Mouse (Mus musculus) stomach, embryonic 16.5 days (tissue): Measurements from ENCODE around the gene Lrcol1. TPM values are rescaled to one million over a fixed set of nuclear protein-coding genes. Genes with fewer than 3 reads are reported as not detected.

ENCODE experiments used
- ATAC-seq: fragments of 200-750 bp; cut with Nextera tagmentation; 2 replicates; pipeline ENCODE4 v1.8.0; 2017; ENCODE audit warnings: moderate number of reproducible peaks, moderate TSS enrichment; ENCODE audit not compliant: insufficient read depth, low FRiP score
- H3K27ac ChIP-seq: fragments of 300-500 bp; sonication (generic); 2 replicates; pipeline ENCODE4 v1.5.1; 2014; ENCODE audit warnings: low read length
- H3K27me3 ChIP-seq: fragments of 300-500 bp; sonication (generic); 2 replicates; pipeline ENCODE4 v1.6.1; 2014; ENCODE audit warnings: low read length, control low read depth, mixed read lengths; ENCODE audit not compliant: control insufficient read depth, insufficient read depth
- H3K36me3 ChIP-seq: fragments of 300-500 bp; sonication (generic); 2 replicates; pipeline ENCODE4 v1.6.1; 2014; ENCODE audit warnings: low read length; ENCODE audit not compliant: control insufficient read depth, insufficient read depth
- H3K4me1 ChIP-seq: fragments of 300-500 bp; sonication (generic); 2 replicates; pipeline ENCODE4 v1.6.1; 2014; ENCODE audit warnings: low read length, control low read depth, mixed read lengths; ENCODE audit not compliant: control insufficient read depth, insufficient read depth
- H3K4me2 ChIP-seq: fragments of 300-500 bp; sonication (generic); 2 replicates; pipeline ENCODE4 v1.6.1; 2014; ENCODE audit warnings: low read depth, low read length, mixed read lengths
- H3K4me3 ChIP-seq: fragments of 300-500 bp; sonication (generic); replicated peaks from 2 replicates; pipeline ENCODE4 v1.5.1; 2014; ENCODE audit warnings: mild to moderate bottlenecking, low read length
- H3K9ac ChIP-seq: fragments of 300-500 bp; sonication (generic); 2 replicates; pipeline ENCODE4 v1.6.1; 2014; ENCODE audit warnings: low read length
- H3K9me3 ChIP-seq: fragments of 300-500 bp; sonication (generic); replicated peaks from 2 replicates; pipeline ENCODE4 v1.6.1; 2016; ENCODE audit warnings: low read length, control low read depth; ENCODE audit not compliant: control insufficient read depth
- WGBS: fragments of 180-500 bp; shearing (Covaris S2); extraction: QIAGEN DNeasy Blood & Tissue Kit; methylation state at CpG from one replicate; pipeline ENCODE4 v1.1.7; 2014; 5-methylcytosine and 5-hydroxymethylcytosine counted together
- polyA plus RNA-seq: library from polyadenylated mRNA; unstranded; fragments of >200 nt; fragmentation: Nextera tagmentation; extraction: Ambion mirVana; gene quantifications from 2 replicates; pipeline ENCODE4 v1.2.1, GENCODE M21; 2015

Lrcol1 gene
- polyA plus RNA-seq, 1 experiment from 2014 or later, result not detected

- no peak for ATAC-seq
- Histone ChIP-seq H3K4me1 (peaks cover 4% of the 10 kb centered on the region; the same call in 1 of the 2 replicates), H3K4me3 (no peak overlapping the region), H3K4me2 (no peak overlapping the region), H3K27ac (no peak overlapping the region), H3K36me3 (no peaks in the 10 kb centered on the region), H3K9ac (no peak overlapping the region), H3K9me3 (no peaks in the 10 kb centered on the region), H3K27me3 (peaks cover 6% of the 10 kb centered on the region)
- WGBS, result 80% methylated on average over 8 of the region's 8 CpGs
Measured at GRCm38 (mm10) chr5:110347006-110347405, 2.5 kb downstream of the Lrcol1 start.

DNA sequence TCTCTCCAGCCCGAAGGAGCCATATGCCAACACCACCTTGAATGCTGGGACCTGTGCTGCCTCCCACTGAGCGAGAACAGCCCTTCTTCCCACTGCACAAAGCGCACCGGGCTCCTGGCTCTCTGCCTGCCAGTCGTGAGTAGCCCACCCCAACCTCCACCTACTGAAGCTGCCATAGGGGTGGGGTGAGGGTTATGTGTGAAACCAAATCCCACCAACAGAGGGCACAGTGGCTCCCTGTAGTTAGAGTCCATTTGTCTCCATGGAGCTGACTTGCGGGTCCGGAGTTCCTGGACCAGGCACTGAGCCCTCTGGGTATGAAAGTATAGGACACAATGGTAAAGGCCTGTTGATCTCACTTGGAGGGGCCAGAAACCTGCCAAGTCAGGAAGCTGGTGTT is 10.2 kb downstream of the Lrcol1 start:
- no peak overlapping the region for H3K4me2 ChIP-seq
- no peak for ATAC-seq

DNA sequence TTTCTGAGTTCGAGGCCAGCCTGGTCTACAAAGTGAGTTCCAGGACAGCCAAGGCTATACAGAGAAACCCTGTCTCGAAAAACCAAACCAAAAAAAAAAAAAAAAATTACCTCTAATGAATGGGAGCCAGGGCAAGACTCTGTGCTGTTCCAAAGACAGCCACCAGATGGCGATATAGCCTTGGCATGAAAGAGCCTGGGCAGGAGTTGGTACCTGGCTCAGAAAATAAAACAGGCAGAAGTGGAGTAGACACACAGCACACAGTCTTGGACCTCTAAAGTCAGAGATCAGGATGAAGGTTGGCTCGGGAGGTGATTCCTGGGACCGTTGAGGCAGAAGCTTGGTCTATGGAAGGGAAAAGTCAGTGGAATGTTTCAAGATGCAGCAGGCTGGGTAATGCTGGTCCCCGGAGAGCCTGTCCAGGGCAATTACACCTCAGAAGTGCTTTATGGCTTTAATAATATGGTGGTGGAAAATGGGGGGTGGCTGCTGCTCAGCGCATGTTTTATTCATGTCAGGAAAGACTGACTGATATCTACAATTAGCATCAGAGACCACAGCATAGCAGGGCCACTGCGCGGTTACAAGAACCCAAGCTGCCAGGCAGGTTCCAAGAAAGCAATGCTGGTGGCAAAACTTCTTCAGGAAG is 13.1 kb downstream of the Lrcol1 start:
- H3K4me1 ChIP-seq, result no peaks in the 10 kb centered on the region
- no peaks in the 10 kb centered on the region for H3K27me3 ChIP-seq
- no peaks in the 10 kb centered on the region for H3K36me3 ChIP-seq
- H3K9me3 ChIP-seq, result no peaks in the 10 kb centered on the region
- 46% methylated on average over 8 of the region's 9 CpGs for WGBS
- ATAC-seq, result no peak
- no peak overlapping the region for H3K9ac ChIP-seq
- H3K27ac ChIP-seq, result no peak overlapping the region
- no peak overlapping the region for H3K4me3 ChIP-seq
- no peak overlapping the region for H3K4me2 ChIP-seq

More for the DNA sequence above, 10.2 kb downstream of the Lrcol1 start:
- Histone ChIP-seq H3K27me3 (no peaks in the 10 kb centered on the region), H3K36me3 (no peaks in the 10 kb centered on the region), H3K4me1 (no peaks in the 10 kb centered on the region), H3K9ac (no peak overlapping the region), H3K4me3 (no peak overlapping the region), H3K27ac (no peak overlapping the region), H3K9me3 (no peaks in the 10 kb centered on the region)
- WGBS, result 11% methylated on average over 7 of the region's 7 CpGs

DNA sequence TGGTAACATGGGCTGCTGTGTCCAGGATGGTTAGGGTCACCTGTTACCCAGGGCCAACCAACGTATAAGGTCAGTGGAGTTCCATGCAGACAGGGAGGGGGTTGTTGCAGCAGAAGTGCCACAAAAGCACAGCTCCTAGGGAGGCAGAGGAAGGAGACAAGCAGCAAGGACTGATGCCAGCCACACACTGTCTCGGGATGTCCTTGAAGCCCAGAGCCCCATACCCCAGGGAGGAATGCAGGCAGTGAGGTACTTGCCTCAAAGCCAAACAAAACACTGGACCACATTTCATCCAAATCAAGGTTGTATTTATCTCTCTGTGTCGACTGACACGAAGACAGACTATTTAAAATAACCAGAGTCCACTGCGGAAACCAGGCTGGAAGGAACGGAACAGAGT is 16.9 kb downstream of the Lrcol1 start:
- H3K27ac ChIP-seq, result no peak overlapping the region
- no peak overlapping the region for H3K9ac ChIP-seq
- H3K36me3 ChIP-seq, result no peaks in the 10 kb centered on the region
- ATAC-seq, result no peak
- no peaks in the 10 kb centered on the region for H3K9me3 ChIP-seq
- WGBS, result 76% methylated on average over 6 of the region's 6 CpGs
- no peaks in the 10 kb centered on the region for H3K27me3 ChIP-seq
- H3K4me1 ChIP-seq, result peaks cover 6% of the 10 kb centered on the region; the same call in 1 of the 2 replicates
- H3K4me3 ChIP-seq, result no peak overlapping the region
- H3K4me2 ChIP-seq, result no peak overlapping the region

DNA sequence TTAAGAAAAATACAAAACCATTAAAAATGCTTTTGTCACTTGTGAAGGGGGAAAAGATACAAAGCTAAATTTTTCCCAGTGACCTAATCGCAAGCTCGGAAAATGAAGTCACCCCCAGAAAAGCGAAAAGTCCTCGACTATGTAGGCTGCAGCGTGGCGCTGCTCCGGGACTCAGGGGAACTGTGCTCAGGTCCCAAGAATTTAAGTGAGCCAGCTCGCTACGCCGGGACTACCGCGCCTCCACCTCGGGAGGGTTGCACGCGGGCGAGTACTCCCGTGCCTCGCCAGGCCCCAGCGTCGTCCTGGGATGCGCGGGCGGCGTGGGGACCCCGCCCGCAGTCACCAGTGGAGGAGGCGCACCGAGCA is 18.3 kb downstream of the Lrcol1 start:
- Histone ChIP-seq H3K4me2 (peak overlapping the region; percentile 89), H3K36me3 (peaks cover 6% of the 10 kb centered on the region; the same call in 1 of the 2 replicates), H3K9me3 (no peaks in the 10 kb centered on the region; the same call in 1 of the 2 replicates), H3K4me1 (peaks cover 6% of the 10 kb centered on the region; the same call in 1 of the 2 replicates), H3K27ac (no peak overlapping the region), H3K27me3 (no peaks in the 10 kb centered on the region), H3K4me3 (peak overlapping the region; percentile 56), H3K9ac (peak overlapping the region; percentile 58)
- no peak for ATAC-seq
- WGBS, result 1% methylated on average over 28 of the region's 28 CpGs

DNA sequence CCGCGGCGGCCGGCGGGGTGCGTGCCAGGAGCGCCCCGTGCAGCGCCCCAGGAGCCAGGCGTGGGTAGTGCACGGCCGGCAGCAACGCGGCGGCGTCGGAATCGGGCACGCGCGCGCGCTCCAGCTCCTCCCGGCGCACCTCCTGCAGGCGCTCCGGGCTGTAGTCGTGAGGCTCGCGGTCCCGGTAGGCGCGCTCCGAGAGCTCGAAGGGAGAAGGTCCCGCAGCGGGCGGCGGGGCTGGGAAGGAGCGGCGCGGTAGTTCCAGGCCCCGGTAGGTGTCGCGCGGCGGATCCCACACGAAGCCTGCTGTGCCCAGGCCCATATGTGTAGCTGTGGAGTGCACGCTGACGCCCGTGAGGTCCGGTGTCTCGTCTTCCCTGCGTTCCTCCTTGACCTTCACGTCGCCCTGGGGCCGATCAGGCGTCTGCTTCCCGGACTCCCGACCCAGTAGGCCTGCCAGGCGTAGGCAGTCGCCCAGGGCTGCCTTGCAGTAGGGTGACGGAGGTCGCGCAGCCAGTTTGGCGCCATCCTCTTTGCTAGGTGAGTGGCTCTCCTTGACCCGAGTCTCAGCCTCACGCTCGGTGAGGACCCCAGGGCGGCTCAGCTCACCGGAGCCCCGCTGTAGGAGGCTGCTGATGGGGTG is 18.8 kb downstream of the Lrcol1 start:
- peak overlapping the region; percentile 58 for H3K9ac ChIP-seq
- no peaks in the 10 kb centered on the region for H3K27me3 ChIP-seq
- H3K4me3 ChIP-seq, result peak overlapping the region; percentile 56
- 4% methylated on average over 71 of the region's 72 CpGs for WGBS
- H3K4me2 ChIP-seq, result peak overlapping the region; percentile 89
- H3K36me3 ChIP-seq, result peaks cover 6% of the 10 kb centered on the region; the same call in 1 of the 2 replicates
- H3K27ac ChIP-seq, result 0 out of 2 replicates have a peak overlapping the region, but pooled peaks have one; percentile 6
- H3K9me3 ChIP-seq, result no peaks in the 10 kb centered on the region; the same call in 1 of the 2 replicates
- H3K4me1 ChIP-seq, result peaks cover 6% of the 10 kb centered on the region; the same call in 1 of the 2 replicates
- ATAC-seq, result peak; percentile 89

GRCm38 (mm10) chr5:110363822-110364545 is 19.5 kb downstream of the Lrcol1 start:
- no peaks in the 10 kb centered on the region for H3K27me3 ChIP-seq
- peak overlapping the region; percentile 6; the same call in 1 of the 2 replicates for H3K27ac ChIP-seq
- no peaks in the 10 kb centered on the region; the same call in 1 of the 2 replicates for H3K9me3 ChIP-seq
- peaks cover 6% of the 10 kb centered on the region; the same call in 1 of the 2 replicates for H3K36me3 ChIP-seq
- H3K4me3 ChIP-seq, result peak overlapping the region; percentile 56
- ATAC-seq, result 0 out of 2 replicates have a peak, but pooled peaks have one; percentile 6
- 43% methylated on average over 11 of the region's 11 CpGs for WGBS
- peak overlapping the region; percentile 58 for H3K9ac ChIP-seq
- peak overlapping the region; percentile 89 for H3K4me2 ChIP-seq
- peaks cover 6% of the 10 kb centered on the region; the same call in 1 of the 2 replicates for H3K4me1 ChIP-seq

GRCm38 (mm10) chr5:110376802-110377433 is 32.4 kb downstream of the Lrcol1 start:
- H3K9me3 ChIP-seq, result no peaks in the 10 kb centered on the region
- H3K36me3 ChIP-seq, result no peaks in the 10 kb centered on the region
- H3K4me2 ChIP-seq, result no peak overlapping the region
- 0 out of 2 replicates have a peak, but pooled peaks have one; percentile 29 for ATAC-seq
- no peak overlapping the region for H3K9ac ChIP-seq
- H3K4me1 ChIP-seq, result no peaks in the 10 kb centered on the region
- H3K4me3 ChIP-seq, result no peak overlapping the region
- 65% methylated on average over 8 of the region's 8 CpGs for WGBS
- H3K27me3 ChIP-seq, result no peaks in the 10 kb centered on the region
- no peak overlapping the region for H3K27ac ChIP-seq
